Mouse (Mus musculus) myocyte (in vitro differentiated cells): ENCODE results near the gene Cyp2c70.
"Not testable (repeated sequence)": the region's sequence is repeated elsewhere in the genome, so short reads cannot be mapped to it uniquely, and the experiment has no call there.

ENCODE experiments used
- CEBPB ChIP-seq: IDR thresholded peaks from 2 replicates; pipeline ENCODE4 v1.6.1; 2011; ENCODE audit warnings: mild to moderate bottlenecking, moderate library complexity; ENCODE audit not compliant: poor library complexity, insufficient read depth, severe bottlenecking
- MAX ChIP-seq: IDR thresholded peaks from one replicate; pipeline ENCODE4 v1.6.1; 2011; ENCODE audit warnings: low read depth, mild to moderate bottlenecking, control low read depth
- MYOD1 ChIP-seq, 3 experiments: IDR thresholded peaks; one replicate each; pipeline ENCODE4 v1.6.1; 2011; ENCODE audit warnings: control low read depth in 2 of 3, low read depth in 2 of 3, mild to moderate bottlenecking in 2 of 3, moderate library complexity in 1 of 3; ENCODE audit not compliant: insufficient read length in 2 of 3, control insufficient read depth in 1 of 3
- POLR2A ChIP-seq: IDR thresholded peaks from one replicate; pipeline ENCODE4 v1.6.1; 2011; ENCODE audit warnings: low read depth, mild to moderate bottlenecking, control low read depth, moderate library complexity; ENCODE audit not compliant: insufficient read length
- TCF12 ChIP-seq: IDR thresholded peaks from one replicate; pipeline ENCODE4 v1.6.1; 2011; ENCODE audit warnings: mild to moderate bottlenecking, control low read depth; ENCODE audit not compliant: poor library complexity, insufficient read depth, severe bottlenecking

GRCm38 (mm10) chr19:40168391-40168790 lies 18.7 kb downstream of the Cyp2c70 start:
- TF ChIP-seq POLR2A; MAX; MYOD1 (IDR thresholded peaks at IDR 0.05; ENCODE audit: control insufficient read depth in 1 of 3, insufficient read length in 2 of 3, low read depth in 2 of 3); CEBPB; TCF12: not testable (repeated sequence)
